Mouse (Mus musculus) heart, adult 2 months (tissue): ENCODE data around the gene Mpzl2.

Experiments used
- CTCF ChIP-seq: fragments of 200-600 bp; IDR thresholded peaks from 2 replicates; pipeline ENCODE4 v1.8.1; 2022; ENCODE audit warnings: antibody characterized with exemption, mild to moderate bottlenecking, moderate library complexity
- POLR2A ChIP-seq: fragments of 200-500 bp; IDR thresholded peaks from 2 replicates; pipeline ENCODE4 v1.6.1; 2011; ENCODE audit warnings: mild to moderate bottlenecking, low read depth, low read length, control low read depth; ENCODE audit not compliant: insufficient read depth

GRCm38 (mm10) chr9:45018031-45018430 lies 21.6 kb upstream of the Mpzl2 start:
- TF ChIP-seq POLR2A (no peak), CTCF (no peak)
